Mouse (Mus musculus) right cerebral cortex, postnatal 4 days (tissue): ENCODE data around the gene Krtap4-9.
"Not testable (repeated sequence)": the region's sequence is repeated elsewhere in the genome, so short reads cannot be mapped to it uniquely, and the experiment has no call there.

ENCODE experiments used
- DNase-seq: peaks from one replicate; pipeline ENCODE4 v3.0.0-alpha.2; 2022

The Krtap4-9 gene

GRCm38 (mm10) chr11:99784900-99785299, at the start of gene Krtap4-9:
TSS of gene Krtap4-9 (plus strand) at chr11:99785200.
- not testable (repeated sequence) for DNase-seq

DNA sequence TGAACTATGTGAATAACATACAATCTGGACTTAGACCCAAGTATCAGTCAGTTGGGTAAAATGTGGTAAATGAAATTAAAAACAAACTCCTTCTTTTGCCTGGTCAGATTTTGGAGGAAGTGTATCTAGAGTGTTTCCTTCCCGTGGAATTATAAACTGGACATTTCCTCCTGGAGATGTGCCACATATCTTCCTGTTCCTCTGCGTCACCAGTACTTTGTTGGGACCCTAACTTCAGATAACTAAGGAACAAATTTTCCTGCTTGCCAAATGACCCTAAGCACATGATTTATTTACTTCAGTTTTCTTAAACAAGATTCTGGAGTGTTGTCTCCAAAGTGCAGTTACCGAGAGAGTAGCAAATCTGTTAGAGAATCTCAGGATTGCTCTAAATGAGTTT, 41.0 kb upstream of the Krtap4-9 start:
- DNase-seq, result no peak

GRCm38 (mm10) chr11:99758877-99759276, 26.1 kb upstream of the Krtap4-9 start:
- DNase-seq, result no peak

DNA sequence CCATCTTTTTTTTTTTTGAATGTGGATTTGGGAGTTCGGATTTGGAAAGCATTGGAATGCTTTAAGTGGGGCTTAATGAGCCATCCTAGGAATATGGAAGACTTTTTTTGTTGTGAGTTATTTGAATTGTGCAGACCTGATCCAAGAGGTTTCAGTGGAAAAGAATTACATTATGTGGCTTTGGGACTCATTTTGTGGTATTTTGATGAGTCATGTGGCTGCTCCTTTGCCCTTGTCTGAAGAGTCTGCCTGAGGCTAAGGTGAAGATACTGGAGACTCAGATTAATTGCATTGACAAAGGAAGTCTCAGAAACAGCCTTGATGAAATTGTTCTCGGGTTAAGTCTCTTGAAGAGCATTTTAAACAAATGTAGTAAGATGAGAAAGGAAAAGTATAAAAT, 16.6 kb upstream of the Krtap4-9 start:
- DNase-seq, result no peak

- DNase-seq, result not testable (repeated sequence)
Observed at GRCm38 (mm10) chr11:99772813-99773212, 12.2 kb upstream of the Krtap4-9 start, which contains the start of gene Gm11595. TSS of gene Gm11595 (minus strand) at chr11:99772913.

GRCm38 (mm10) chr11:99778401-99778800, 6.6 kb upstream of the Krtap4-9 start:
- no peak for DNase-seq

DNA sequence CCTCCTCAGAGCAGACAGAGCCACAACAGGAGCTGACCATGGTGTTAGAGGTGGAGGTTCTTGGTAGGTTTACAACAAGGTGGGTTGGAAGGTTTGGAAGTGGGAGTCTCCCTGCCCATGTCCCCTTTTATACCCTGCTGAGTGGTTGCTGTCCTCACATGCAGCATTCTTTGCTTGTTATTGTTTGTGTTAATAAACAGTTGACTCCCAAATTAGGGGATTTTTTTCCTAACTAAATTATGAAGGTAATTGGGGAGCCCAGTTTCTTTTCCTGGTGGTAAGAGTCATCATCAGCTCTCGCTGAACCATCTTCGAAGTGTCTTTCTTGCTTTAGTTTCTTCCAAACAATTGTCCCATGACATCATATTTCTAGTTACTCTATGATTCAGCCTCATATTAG, 4.4 kb upstream of the Krtap4-9 start, which contains the start of gene Krtap4-8:
Krtap4-8 (minus strand) TSS at position 101 of the 400 bp plus-strand sequence.
- DNase-seq, result no peak

DNA sequence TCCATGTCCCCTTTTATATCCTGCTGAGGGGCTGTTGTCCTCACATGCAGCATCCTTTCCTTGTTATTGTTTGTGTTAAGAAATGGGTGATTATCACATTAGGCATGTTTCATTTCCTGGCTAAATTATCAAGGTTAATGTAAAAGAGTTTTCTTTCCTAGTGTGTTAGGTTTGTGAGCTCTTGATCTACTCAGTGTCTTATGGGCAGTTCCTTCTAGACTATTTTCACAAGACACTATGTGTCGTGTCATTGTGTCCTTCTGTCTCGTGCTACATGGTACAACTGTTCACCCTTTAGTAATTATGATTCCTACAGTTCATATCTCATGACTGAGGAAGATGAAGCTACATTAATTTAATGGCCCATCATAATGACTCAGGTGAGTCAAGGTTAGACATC, 8.4 kb downstream of the Krtap4-9 start, which contains the start of gene Gm11596:
Gm11596 (minus strand) TSS at position 101 of the 400 bp plus-strand sequence.
- no peak for DNase-seq

GRCm38 (mm10) chr11:99798832-99799231, 13.8 kb downstream of the Krtap4-9 start, which contains the start of gene Gm11569:
TSS of gene Gm11569 (minus strand) at chr11:99798932.
- not testable (repeated sequence) for DNase-seq

DNA sequence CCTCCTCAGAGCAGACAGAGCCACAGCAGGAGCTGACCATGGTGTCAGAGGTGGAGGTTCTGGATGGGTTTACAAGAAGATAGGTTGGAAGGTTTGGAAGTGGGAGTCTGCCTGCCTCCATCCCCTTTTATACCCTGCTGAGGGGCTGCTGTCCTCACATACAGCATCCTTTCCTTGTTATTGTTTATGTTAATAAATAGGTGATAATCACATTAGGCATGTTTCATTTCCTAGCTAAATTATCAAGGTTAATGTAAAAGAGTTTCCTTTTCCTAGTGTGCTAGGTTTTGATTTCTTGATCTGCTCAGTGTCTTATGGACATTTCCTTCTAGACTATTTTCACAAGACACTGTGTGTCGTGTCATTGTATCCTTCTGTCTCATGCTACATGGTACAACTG, 19.3 kb downstream of the Krtap4-9 start, which contains the start of gene Gm11554:
Gm11554 (minus strand) TSS at position 101 of the 400 bp plus-strand sequence.
- DNase-seq, result not testable (repeated sequence)

GRCm38 (mm10) chr11:99809792-99810191, 24.8 kb downstream of the Krtap4-9 start, which contains the start of gene Krtap4-13:
TSS of gene Krtap4-13 (minus strand) at chr11:99809892.
- DNase-seq, result not testable (repeated sequence)

- DNase-seq, result not testable (repeated sequence)
Observed at GRCm38 (mm10) chr11:99815566-99815965, 30.6 kb downstream of the Krtap4-9 start, which contains the start of gene Gm11564. TSS of gene Gm11564 (minus strand) at chr11:99815666.
